Mouse (Mus musculus): ENCODE measurements around the gene Bin2. TPM values are rescaled to one million over a fixed set of nuclear protein-coding genes. Genes with fewer than 3 reads are reported as not detected.

Bin2 gene
- polyA plus RNA-seq, 1 experiment from 2014 or later: 62.1 TPM

DNA sequence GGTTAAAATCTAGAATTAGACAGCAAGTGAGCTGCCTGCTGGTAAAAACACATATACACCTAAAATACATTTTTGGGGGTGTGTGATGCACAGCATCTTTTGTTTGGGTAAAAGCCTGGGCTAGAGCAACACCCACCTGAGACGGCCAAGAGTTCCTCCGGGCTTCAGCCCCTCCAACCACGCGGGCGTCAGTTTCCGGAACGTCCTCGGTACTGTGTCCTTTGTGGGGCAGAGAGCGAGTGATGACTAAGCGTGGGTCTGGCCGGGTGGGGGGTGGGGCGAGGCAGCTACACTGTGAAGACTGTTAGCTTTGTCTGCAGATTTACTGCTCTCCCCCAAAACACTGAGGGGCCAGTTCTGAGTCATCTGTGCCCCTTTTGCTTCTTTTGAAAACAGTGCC, 17.6 kb upstream of the Bin2 start:
- H3K27ac ChIP-seq (ENCODE audit: low read depth, low read length): no peak overlapping the region
- H3K27me3 ChIP-seq (replicated peaks; ENCODE audit: control insufficient read depth, insufficient read depth, low read length): no peaks in the 10 kb centered on the region
- peaks cover 4% of the 10 kb centered on the region; the same call in 1 of the 2 replicates for H3K9me3 ChIP-seq (ENCODE audit: control insufficient read depth, low read length)
- H3K4me3 ChIP-seq (ENCODE audit: low read depth, low read length): no peak overlapping the region
- no peaks in the 10 kb centered on the region for H3K36me3 ChIP-seq (ENCODE audit: control insufficient read depth, insufficient read depth, low read length)
- WGBS: 21% methylated on average over 12 of the region's 12 CpGs
- H3K4me2 ChIP-seq: peak overlapping the region; percentile 43
- DNase-seq (ENCODE audit: low spot score) (no peak), ATAC-seq (replicated peaks; ENCODE audit: low FRiP score) (no peak)
- H3K9ac ChIP-seq (ENCODE audit: low read depth, low read length): no peak overlapping the region
- H3K4me1 ChIP-seq (replicated peaks; ENCODE audit: control insufficient read depth, insufficient read depth, low read length): peaks cover 26% of the 10 kb centered on the region

DNA sequence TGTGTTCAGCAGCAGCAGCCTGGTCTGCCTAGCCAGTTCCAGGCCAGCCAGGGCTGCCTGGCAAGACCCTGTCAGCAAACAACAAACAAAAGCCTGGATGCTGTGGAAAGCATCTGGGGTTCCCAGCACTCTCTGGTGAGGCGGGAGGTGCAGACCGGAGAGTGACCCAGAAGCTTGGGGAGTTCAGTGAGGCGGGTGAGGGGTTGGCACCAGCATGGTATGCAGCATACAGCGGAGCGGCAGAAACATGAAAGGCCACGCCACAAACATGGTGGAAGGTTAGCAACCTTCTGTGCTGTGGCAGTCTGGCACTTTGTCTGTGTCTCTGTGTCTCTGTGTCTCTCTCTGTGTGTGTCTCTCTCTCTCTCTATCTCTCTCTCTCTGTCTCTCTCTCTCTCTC, 17.1 kb upstream of the Bin2 start:
- Histone ChIP-seq H3K4me3 (ENCODE audit: low read depth, low read length) (no peak overlapping the region), H3K27me3 (replicated peaks; ENCODE audit: control insufficient read depth, insufficient read depth, low read length) (no peaks in the 10 kb centered on the region), H3K4me1 (replicated peaks; ENCODE audit: control insufficient read depth, insufficient read depth, low read length) (peaks cover 26% of the 10 kb centered on the region), H3K36me3 (ENCODE audit: control insufficient read depth, insufficient read depth, low read length) (no peaks in the 10 kb centered on the region), H3K9ac (ENCODE audit: low read depth, low read length) (no peak overlapping the region), H3K27ac (ENCODE audit: low read depth, low read length) (0 out of 2 replicates have a peak overlapping the region, but pooled peaks have one; percentile 19), H3K4me2 (peak overlapping the region; percentile 14; the same call in 1 of the 2 replicates), H3K9me3 (ENCODE audit: control insufficient read depth, low read length) (peaks cover 4% of the 10 kb centered on the region; the same call in 1 of the 2 replicates)
- ATAC-seq (replicated peaks; ENCODE audit: low FRiP score) (no peak), DNase-seq (ENCODE audit: low spot score) (no peak)
- WGBS: 83% methylated on average over 6 of the region's 6 CpGs

DNA sequence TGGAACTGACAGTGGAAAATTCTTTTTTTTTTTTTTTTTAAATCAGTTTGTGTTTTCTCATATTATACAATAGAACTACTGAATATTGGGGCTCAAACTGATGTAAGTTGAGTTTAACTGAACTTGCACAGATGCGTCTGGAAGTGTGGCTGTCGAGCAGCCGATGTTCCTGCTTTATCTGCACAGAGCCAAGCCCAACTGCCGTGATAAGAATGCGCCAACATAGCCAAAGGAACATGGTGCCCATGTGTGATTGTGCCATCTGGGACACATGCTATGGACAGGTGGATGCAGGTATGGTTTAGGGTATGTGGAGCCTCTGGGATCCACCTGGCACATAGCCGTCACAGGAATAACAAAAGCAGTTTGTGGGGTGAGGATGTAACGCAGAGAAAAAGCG, 16.5 kb upstream of the Bin2 start:
- Histone ChIP-seq H3K27me3 (replicated peaks; ENCODE audit: control insufficient read depth, insufficient read depth, low read length) (no peaks in the 10 kb centered on the region), H3K4me2 (0 out of 2 replicates have a peak overlapping the region, but pooled peaks have one; percentile 14), H3K36me3 (ENCODE audit: control insufficient read depth, insufficient read depth, low read length) (no peaks in the 10 kb centered on the region), H3K27ac (ENCODE audit: low read depth, low read length) (peak overlapping the region; percentile 43; the same call in 1 of the 2 replicates), H3K4me3 (ENCODE audit: low read depth, low read length) (no peak overlapping the region), H3K4me1 (replicated peaks; ENCODE audit: control insufficient read depth, insufficient read depth, low read length) (peaks cover 30% of the 10 kb centered on the region), H3K9ac (ENCODE audit: low read depth, low read length) (no peak overlapping the region), H3K9me3 (ENCODE audit: control insufficient read depth, low read length) (peaks cover 2% of the 10 kb centered on the region; the same call in 1 of the 2 replicates)
- DNase-seq (ENCODE audit: low spot score) (no peak), ATAC-seq (replicated peaks; ENCODE audit: low FRiP score) (peak; percentile 67)
- WGBS: 60% methylated on average over 8 of the region's 8 CpGs

DNA sequence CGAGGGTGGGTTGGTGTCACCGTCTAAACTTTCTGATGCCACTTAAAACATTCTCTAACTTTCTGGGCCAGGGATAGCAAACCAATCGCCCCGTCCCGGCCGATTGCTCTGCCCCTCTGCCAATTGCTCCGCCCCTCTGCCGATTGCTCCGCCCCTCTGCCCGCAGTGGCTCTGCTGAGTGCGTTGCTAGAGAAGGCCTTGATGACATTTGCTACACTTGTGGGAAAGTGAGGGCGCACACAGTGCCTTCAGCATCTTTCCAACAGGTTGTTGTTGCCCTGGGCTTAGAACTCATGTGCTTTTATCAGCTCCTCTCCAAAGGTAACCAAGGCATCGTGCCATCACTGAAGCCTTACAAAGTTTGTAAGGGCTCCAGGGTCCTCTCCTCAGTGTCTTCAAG, 15.9 kb upstream of the Bin2 start:
- Histone ChIP-seq H3K36me3 (ENCODE audit: control insufficient read depth, insufficient read depth, low read length) (no peaks in the 10 kb centered on the region), H3K27ac (ENCODE audit: low read depth, low read length) (peak overlapping the region; percentile 43; the same call in 1 of the 2 replicates), H3K27me3 (replicated peaks; ENCODE audit: control insufficient read depth, insufficient read depth, low read length) (no peaks in the 10 kb centered on the region), H3K4me3 (ENCODE audit: low read depth, low read length) (no peak overlapping the region), H3K9me3 (ENCODE audit: control insufficient read depth, low read length) (no peaks in the 10 kb centered on the region), H3K9ac (ENCODE audit: low read depth, low read length) (no peak overlapping the region; the same call in 1 of the 2 replicates), H3K4me2 (peak overlapping the region; percentile 49), H3K4me1 (replicated peaks; ENCODE audit: control insufficient read depth, insufficient read depth, low read length) (peaks cover 35% of the 10 kb centered on the region)
- ATAC-seq (replicated peaks; ENCODE audit: low FRiP score) (no peak), DNase-seq (ENCODE audit: low spot score) (no peak)
- WGBS: 24% methylated on average over 13 of the region's 13 CpGs

DNA sequence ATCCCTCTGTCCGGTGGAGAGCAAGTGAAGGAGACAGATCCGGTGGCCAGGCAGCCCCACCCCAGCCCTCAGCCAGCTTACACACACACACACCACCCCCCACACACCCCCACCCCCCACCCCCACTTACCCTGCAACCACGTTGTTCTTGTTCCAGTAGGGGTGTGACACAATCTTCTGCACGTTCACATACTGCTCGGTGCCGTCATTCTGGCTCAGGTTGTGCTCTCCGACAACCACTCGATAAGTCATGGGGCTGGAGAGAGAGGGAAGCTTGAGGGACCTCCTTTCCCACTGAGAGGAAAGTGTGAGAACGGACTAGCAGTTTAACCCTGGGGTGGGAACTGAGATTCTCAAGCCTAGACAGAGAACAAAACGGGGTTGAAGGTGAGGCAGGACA, 15.1 kb upstream of the Bin2 start:
- peak overlapping the region; percentile 49 for H3K4me2 ChIP-seq

DNA sequence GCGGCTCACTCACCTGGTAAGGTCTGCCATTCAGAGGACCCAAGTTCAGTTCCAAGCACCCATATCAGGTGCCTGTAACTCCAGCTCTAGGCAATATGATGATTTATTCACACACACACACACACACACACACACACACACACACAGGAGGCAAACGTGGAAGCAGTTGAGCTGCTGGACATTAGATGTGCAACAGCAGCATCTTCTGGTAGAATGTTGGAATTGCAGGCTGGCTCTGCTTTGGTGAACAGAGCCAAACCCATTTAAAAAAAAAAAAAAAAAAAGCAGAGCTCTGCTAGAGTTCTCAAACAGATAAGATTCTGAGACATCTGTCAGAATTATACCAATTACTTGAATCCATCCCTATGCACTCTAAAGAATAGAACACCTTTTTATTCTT, 13.7 kb upstream of the Bin2 start:
- DNase-seq (ENCODE audit: low spot score) (peak; percentile 68), ATAC-seq (replicated peaks; ENCODE audit: low FRiP score) (peak; percentile 33)
- H3K9me3 ChIP-seq (ENCODE audit: control insufficient read depth, low read length): no peaks in the 10 kb centered on the region
- H3K27ac ChIP-seq (ENCODE audit: low read depth, low read length): no peak overlapping the region
- 42% methylated on average over 2 of the region's 2 CpGs for WGBS
- H3K9ac ChIP-seq (ENCODE audit: low read depth, low read length): no peak overlapping the region
- H3K27me3 ChIP-seq (replicated peaks; ENCODE audit: control insufficient read depth, insufficient read depth, low read length): no peaks in the 10 kb centered on the region
- no peak overlapping the region for H3K4me3 ChIP-seq (ENCODE audit: low read depth, low read length)
- no peak overlapping the region for H3K4me2 ChIP-seq
- no peaks in the 10 kb centered on the region for H3K36me3 ChIP-seq (ENCODE audit: control insufficient read depth, insufficient read depth, low read length)
- H3K4me1 ChIP-seq (replicated peaks; ENCODE audit: control insufficient read depth, insufficient read depth, low read length): peaks cover 36% of the 10 kb centered on the region

More for the DNA sequence above, 15.1 kb upstream of the Bin2 start:
- H3K36me3 ChIP-seq (ENCODE audit: control insufficient read depth, insufficient read depth, low read length): no peaks in the 10 kb centered on the region
- peaks cover 36% of the 10 kb centered on the region for H3K4me1 ChIP-seq (replicated peaks; ENCODE audit: control insufficient read depth, insufficient read depth, low read length)
- DNase-seq (ENCODE audit: low spot score) (no peak), ATAC-seq (replicated peaks; ENCODE audit: low FRiP score) (no peak)
- H3K27ac ChIP-seq (ENCODE audit: low read depth, low read length): no peak overlapping the region
- H3K27me3 ChIP-seq (replicated peaks; ENCODE audit: control insufficient read depth, insufficient read depth, low read length): no peaks in the 10 kb centered on the region
- WGBS: 52% methylated on average over 10 of the region's 10 CpGs
- H3K4me3 ChIP-seq (ENCODE audit: low read depth, low read length): no peak overlapping the region
- H3K9me3 ChIP-seq (ENCODE audit: control insufficient read depth, low read length): no peaks in the 10 kb centered on the region
- no peak overlapping the region for H3K9ac ChIP-seq (ENCODE audit: low read depth, low read length)

DNA sequence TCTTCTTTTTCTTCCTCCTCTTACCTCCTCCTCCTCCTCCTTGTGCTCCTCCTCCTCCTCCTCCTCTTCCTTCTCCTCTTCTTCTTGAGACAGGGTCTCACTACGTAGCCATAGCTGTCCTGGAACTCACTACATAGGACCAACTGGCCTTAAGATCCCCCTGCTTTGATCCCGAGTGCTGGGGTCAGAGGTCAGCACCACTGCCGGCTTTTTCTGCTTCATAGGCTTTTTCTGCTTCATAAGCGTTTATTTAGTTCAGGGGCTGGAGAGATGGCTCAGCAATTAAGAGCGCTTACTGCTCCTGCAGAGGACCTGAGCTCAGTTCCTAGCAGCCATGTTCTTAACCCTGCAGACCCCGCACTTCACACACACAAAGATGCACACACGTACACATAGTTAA, 12.4 kb upstream of the Bin2 start:
- ATAC-seq (replicated peaks; ENCODE audit: low FRiP score) (no peak), DNase-seq (ENCODE audit: low spot score) (no peak)
- Histone ChIP-seq H3K36me3 (ENCODE audit: control insufficient read depth, insufficient read depth, low read length) (no peaks in the 10 kb centered on the region), H3K4me2 (no peak overlapping the region), H3K9ac (ENCODE audit: low read depth, low read length) (no peak overlapping the region), H3K4me3 (ENCODE audit: low read depth, low read length) (no peak overlapping the region), H3K27ac (ENCODE audit: low read depth, low read length) (no peak overlapping the region), H3K4me1 (replicated peaks; ENCODE audit: control insufficient read depth, insufficient read depth, low read length) (peaks cover 25% of the 10 kb centered on the region), H3K9me3 (ENCODE audit: control insufficient read depth, low read length) (no peaks in the 10 kb centered on the region), H3K27me3 (replicated peaks; ENCODE audit: control insufficient read depth, insufficient read depth, low read length) (no peaks in the 10 kb centered on the region)
- WGBS: 49% methylated on average over 7 of the region's 7 CpGs

DNA sequence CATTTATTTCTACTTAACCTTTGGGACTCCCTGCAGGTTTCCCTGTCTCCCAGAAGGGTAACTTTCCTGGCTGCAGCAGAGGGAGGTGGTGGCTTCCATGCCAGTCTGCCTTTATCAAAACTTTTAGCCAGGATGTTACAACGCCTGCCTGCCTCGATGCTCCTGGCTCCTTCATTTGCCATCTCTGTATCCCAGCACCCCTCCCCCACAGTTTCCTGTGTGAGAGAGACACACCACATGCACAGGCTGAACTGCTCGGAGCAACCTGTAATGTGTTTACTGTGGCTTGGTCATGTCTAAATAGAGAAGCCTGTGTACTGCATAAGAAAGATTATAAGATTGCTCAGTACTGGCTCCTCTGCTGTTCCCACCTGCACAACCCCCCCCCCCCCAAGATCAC, 11.0 kb upstream of the Bin2 start:
- no peak overlapping the region for H3K27ac ChIP-seq (ENCODE audit: low read depth, low read length)
- no peaks in the 10 kb centered on the region for H3K9me3 ChIP-seq (ENCODE audit: control insufficient read depth, low read length)
- H3K4me1 ChIP-seq (replicated peaks; ENCODE audit: control insufficient read depth, insufficient read depth, low read length): peaks cover 16% of the 10 kb centered on the region
- no peak for ATAC-seq (replicated peaks; ENCODE audit: low FRiP score)
- H3K9ac ChIP-seq (ENCODE audit: low read depth, low read length): no peak overlapping the region
- no peak overlapping the region for H3K4me2 ChIP-seq
- no peak for DNase-seq (ENCODE audit: low spot score)
- H3K36me3 ChIP-seq (ENCODE audit: control insufficient read depth, insufficient read depth, low read length): no peaks in the 10 kb centered on the region
- H3K27me3 ChIP-seq (replicated peaks; ENCODE audit: control insufficient read depth, insufficient read depth, low read length): no peaks in the 10 kb centered on the region
- H3K4me3 ChIP-seq (ENCODE audit: low read depth, low read length): no peak overlapping the region
- whole genome bisulfite sequencing: 46% methylated on average over 3 of the region's 3 CpGs

DNA sequence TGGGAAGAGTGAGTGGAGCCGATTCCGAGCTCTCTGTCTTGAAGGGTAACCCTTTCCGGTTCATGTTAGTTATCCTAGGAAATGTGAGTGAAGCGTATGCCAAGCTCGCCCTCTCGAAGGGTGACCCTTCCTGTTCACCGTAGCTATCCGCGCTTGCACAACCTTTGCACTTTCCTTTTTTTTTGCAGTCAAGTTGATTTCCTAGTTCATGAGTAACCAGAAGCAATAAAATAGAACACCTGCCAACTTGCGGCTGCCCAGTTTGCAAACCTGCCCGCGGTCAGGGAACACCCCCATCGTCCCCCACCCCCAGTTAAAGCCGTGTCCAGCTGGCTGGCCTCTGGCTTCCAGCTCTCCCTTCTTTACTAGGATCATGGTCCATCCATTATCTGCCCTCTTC, 9.7 kb upstream of the Bin2 start:
- WGBS: 81% methylated on average over 14 of the region's 14 CpGs
- H3K4me1 ChIP-seq (replicated peaks; ENCODE audit: control insufficient read depth, insufficient read depth, low read length): peaks cover 21% of the 10 kb centered on the region
- no peaks in the 10 kb centered on the region for H3K36me3 ChIP-seq (ENCODE audit: control insufficient read depth, insufficient read depth, low read length)
- no peak overlapping the region; the same call in 1 of the 2 replicates for H3K27ac ChIP-seq (ENCODE audit: low read depth, low read length)
- H3K9me3 ChIP-seq (ENCODE audit: control insufficient read depth, low read length): no peaks in the 10 kb centered on the region
- no peaks in the 10 kb centered on the region for H3K27me3 ChIP-seq (replicated peaks; ENCODE audit: control insufficient read depth, insufficient read depth, low read length)
- DNase-seq (ENCODE audit: low spot score): no peak
- no peak for ATAC-seq (replicated peaks; ENCODE audit: low FRiP score)
- peak overlapping the region; percentile 13; the same call in 1 of the 2 replicates for H3K4me2 ChIP-seq
- H3K4me3 ChIP-seq (ENCODE audit: low read depth, low read length): no peak overlapping the region
- H3K9ac ChIP-seq (ENCODE audit: low read depth, low read length): no peak overlapping the region
